Mouse (Mus musculus) heart, adult 11 months (tissue): ENCODE measurements around the gene Fermt3.
A peak's percentile ranks its signal among the peaks of the same experiment; 100 is the strongest.

Experiments
- DNase-seq: peaks from one replicate; pipeline ENCODE4 v3.0.0; 2022

The Fermt3 gene

GRCm38 (mm10) chr19:7019191-7019590, at the start of gene Fermt3:
Gene Fermt3 (minus strand): TSS chr19:7019469.
- peak; percentile 98 for DNase-seq

DNA sequence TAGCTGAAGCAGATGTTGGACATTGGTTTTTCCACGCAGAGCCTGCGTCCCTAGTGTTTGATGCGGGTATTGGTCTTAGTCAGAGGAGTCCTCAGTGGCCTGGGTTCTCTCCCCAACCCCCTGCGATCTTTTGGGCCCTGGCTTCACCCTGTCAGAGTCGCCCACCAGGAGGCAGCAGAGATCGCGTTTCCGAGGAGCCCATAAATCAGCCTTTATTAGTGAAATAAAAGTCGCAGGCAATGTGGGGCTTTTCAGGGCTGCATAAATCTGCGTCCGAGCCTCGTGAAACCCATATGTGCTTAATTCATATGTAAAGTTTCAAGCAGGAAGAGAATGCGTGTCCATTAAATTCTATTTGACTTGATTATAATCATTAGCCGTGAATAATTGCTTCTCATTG, 48.9 kb upstream of the Fermt3 start:
- peak; percentile 95 for DNase-seq

- peak; percentile 91 for DNase-seq
These were observed 48.2 kb upstream of the Fermt3 start for GRCm38 (mm10) chr19:7067344-7068050.

- no peak for DNase-seq
These were observed 47.6 kb upstream of the Fermt3 start for GRCm38 (mm10) chr19:7066828-7067342.

GRCm38 (mm10) chr19:7066034-7066827, 47.0 kb upstream of the Fermt3 start:
- DNase-seq: peak; percentile 95

- peak; percentile 94 for DNase-seq
These were observed 45.3 kb upstream of the Fermt3 start for GRCm38 (mm10) chr19:7064571-7064970.

DNA sequence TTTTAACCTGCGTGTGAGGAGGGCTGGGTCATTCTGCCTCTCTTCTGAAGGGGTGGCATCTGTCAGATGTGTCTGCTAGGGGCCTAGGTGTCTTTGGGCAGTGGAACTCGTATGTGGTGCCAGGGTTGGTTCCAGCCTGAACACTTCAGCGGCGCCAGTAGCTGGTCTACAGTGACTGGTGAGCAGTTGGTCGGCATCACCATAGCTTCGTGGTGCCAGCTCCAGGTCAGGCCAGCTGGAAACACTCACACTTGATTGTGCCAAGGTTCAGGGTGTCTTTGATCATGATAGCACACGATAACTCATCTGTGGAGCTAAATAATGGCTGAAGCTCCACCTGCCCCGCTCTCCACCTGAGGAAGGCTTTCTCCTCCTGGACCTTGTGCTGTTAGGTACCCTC, 43.6 kb upstream of the Fermt3 start:
- DNase-seq: peak; percentile 86

DNA sequence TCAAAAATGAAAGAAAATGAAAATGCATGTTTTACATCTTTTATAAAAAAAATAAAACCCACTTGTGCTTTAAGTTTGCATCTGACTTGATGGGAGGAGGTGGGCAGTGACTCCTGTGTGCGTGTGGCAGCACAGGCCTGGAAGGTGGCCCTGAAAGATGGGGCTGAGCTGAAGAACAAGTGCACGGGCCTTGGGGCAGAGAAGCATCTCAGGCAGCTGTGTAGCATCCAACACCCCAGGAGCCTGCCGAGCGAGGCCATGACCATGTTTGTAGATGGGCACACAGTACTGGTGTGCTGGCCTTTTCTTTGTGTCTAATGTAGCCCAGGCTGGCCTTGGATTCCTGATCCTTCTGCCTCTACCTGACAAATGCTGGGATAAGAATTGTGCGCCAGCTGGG, 42.8 kb upstream of the Fermt3 start:
- peak; percentile 90 for DNase-seq

- peak; percentile 91 for DNase-seq
These were observed 39.3 kb upstream of the Fermt3 start for GRCm38 (mm10) chr19:7058541-7058940.

DNA sequence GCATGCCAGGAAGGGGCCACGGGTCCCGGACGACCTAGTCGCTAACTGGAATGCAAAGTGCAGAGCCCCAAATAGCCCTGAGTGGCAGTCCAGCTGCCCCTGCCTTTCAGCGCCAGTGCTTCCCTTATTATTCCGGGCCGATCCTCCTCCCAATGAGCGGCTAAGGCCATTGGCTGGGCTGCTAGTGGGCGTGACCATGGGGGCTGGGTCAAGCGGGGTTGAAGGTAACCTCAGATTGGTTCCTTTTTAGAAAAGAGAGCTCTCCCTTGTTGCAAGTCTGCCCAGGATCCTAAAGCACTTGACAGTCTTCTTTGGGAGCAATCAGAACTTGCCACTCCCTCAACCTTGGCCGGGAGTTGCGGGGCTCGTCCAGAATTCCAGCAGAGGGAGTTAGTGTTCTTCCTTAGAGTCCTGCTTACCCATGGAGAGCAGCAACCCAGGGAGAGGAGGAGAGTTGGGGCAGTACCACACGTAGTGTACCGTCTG, 38.5 kb upstream of the Fermt3 start:
- peak; percentile 100 for DNase-seq

DNA sequence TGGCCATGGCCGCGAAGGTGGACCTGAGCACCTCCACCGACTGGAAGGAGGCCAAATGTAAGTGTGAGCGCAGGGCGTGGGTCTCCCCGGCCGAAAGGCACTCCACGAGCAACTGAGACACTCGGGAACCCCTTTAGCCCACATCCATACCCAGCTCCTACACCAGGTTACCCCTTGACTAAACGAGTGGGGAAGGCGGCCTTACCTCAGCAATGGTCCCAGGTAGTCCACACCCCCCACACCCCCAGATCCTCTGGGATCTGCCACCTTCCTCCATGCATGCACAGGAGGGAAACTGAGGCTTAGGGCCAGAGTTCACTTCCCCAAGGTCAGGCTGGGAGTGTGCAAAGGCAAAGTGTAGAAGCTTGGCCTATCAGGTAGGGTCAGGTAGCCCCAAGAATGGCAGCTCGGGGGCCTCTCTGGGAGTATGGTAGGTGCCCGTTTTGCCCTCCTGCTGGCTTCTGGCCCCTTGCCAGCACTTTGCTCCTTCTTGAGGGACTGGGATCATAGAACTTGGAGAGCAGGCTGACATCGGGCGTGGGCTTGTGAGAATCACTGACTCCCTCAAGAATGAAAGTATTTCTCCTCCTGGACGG, 38.0 kb upstream of the Fermt3 start:
- DNase-seq: no peak

DNA sequence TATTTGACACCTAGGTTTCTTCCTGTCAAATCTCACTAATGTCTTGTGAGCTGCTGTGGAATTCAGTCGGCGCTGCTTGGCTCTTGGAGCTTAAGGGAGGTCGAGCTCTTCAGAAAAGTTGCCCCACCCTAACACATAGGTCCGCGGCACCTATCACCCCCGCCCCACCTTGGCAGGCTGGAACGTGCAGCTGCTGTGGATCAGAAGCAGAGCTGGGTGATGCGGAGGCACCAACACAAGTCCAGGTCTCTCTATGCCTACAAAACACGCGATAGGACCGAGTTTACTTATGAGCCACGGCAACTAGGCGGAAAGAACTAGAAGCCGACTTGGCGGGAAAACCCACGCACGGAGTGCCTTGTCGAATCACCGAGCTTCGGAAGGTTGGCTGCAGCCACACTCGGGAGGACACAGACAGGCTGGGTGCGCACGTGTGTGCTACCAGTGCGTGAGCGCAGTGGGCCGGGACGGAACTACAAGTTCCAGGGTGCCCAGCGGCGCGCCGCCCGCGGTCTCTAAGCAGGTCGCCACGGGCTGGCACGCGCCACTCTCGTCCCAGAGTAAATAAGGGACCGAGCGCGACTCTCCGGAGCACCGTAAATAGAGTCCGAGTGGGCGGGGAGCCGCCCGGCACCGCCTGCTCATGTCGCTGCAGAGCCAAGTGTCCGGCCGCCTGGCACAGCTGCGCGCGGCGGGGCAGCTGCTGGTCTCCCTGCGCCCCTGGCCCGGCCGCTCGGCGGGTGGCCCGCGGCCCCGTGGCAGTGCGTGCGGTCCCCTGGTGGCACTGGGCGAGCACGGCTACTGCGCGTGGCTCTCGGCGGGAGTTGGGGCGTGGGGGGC, 37.2 kb upstream of the Fermt3 start, which contains the start of gene Macrod1:
TSS of gene Macrod1 (plus strand) at position 563 of the 840 bp plus-strand sequence.
- DNase-seq: peak; percentile 99

DNA sequence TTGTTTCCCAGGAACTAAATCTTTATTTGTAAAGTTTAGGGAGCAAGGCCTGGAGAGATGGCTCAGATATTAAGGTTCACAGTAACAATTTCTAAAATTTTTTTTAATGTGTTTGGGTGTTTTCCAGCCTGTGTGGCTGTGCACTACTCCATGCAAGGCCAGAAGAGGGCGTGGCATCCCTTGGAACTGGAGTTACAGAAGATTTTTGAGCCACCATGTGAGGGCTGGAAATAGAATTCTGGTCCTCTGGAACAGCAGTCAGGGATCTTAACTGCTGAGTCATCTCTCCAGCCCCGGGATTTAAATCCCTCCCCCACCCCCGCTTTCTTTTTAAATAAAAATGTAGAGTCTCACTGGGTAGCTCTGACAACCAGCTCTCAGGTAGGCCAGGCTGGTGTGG, 35.9 kb upstream of the Fermt3 start:
- peak; percentile 94 for DNase-seq

- DNase-seq: peak; percentile 96
These were observed 35.5 kb upstream of the Fermt3 start for GRCm38 (mm10) chr19:7054772-7055171.

- DNase-seq: peak; percentile 85
These were observed 34.1 kb upstream of the Fermt3 start for GRCm38 (mm10) chr19:7053382-7053781.

- DNase-seq: peak; percentile 95
These were observed 25.4 kb upstream of the Fermt3 start for GRCm38 (mm10) chr19:7044706-7045105.

DNA sequence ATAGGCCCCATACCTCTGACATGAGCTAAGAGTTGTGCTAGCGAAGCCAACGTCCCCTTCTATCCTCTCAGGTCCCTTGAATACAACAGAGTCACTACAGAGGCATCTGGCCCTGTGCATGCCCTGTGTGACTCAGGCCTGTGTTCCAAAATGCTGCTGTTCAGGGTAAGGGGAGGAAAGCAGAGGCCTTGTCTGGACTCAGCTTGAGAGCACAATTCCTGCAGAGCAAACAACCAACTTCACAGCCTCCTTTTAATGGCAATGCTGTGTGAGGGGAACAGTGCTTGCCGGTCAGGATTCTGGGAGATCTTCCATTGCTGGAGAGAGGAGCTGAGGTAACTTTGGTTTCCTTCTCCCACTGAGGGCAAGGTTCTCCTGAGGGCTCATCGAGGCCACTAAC, 25.0 kb upstream of the Fermt3 start:
- no peak for DNase-seq

GRCm38 (mm10) chr19:7041171-7041570, 21.9 kb upstream of the Fermt3 start:
- peak; percentile 73 for DNase-seq

DNA sequence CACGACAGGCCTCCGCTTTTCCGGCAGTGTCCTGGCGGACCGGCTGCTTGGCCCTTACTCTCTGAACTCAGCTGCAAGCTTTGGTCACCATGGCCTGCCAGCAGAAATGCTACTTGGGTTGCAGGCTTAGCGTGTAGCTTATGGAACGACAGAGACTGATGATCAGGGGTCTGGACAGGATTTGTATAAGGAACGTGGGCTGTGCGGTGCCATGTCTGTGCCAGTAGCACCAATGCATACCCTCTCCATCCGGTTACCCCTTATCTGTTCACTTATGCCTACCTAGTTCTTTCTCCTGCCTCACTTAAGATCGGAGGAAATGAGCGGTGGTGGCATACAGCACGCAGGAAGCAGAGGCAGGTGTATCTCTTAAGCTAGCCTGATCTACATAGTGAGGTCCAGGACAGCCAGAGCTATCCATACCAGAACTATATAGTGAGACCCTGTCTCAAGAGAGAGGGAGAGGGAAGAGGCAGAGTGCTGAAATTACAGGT, 21.4 kb upstream of the Fermt3 start:
- no peak for DNase-seq

DNA sequence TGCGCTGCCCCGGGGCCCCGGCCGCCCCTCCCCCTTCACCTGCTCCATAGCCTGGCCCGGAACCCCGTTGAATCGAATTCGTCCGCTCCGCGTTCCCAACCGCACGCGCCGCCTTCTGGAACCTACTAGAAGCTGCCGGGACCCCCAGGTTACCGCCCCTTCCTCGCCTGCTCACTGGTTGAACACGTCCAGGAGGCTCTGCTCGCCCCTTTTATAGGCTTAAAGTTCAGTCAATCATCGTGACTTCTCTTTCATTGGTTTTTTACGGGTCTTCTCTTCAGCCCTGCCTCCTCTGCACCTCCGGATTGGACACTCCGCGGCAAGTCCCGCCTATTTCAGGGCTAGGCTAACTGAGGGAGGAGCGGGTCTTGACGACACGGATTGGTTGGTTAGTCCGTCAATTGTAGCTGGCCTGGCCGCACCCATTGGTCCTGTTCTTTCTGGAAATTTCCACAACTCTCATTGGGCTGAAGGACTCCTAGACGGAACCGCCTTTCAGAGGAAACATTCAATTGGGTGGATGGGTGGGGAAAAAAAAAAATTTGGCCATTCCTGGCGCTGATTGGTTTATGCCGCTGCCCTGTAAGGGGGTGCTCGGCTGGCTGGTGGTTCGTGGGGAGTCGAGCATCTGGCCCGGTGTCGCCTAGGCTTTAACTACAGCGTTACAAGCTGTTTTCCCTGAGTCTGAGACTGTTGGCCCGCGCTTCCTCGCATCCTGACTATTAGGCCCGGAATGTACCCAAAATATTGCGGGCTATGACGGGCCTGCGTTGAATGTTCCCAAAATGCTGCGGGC, 20.8 kb upstream of the Fermt3 start, which contains the start of gene Stip1:
TSS of gene Stip1 (minus strand) at position 127 of the 796 bp plus-strand sequence.
- peak; percentile 100 for DNase-seq

DNA sequence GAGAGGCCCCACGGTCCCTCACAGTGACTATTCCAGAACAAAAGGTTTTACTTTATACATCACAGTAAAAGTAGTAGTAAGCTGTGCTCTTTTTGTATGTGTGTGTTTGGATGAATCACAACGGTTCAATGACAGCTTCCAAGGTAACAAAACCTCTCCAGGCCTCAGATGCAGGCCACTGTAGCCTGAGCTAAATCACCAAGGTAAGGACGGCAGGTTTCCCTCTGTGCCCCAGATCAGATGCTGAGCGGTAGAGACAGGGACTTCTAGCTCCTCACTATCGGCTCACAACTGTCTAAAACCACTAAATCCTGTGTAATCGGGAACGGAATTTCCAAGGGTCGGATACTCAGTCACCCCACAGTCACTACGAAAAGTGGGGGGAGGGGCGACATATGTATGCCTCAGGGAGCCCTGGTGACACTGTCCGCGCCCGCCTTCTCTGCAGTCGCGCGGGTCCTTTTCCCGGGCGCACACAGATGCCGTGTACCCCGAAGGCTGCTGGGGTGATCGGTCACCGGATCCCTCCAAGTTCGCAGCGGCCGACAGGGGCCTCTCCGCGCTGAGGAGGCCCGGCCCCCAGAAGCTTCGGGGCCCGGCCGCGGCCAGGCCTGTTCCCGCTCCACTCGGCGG, 19.9 kb upstream of the Fermt3 start:
- peak; percentile 81 for DNase-seq
